Mouse (Mus musculus): ENCODE results near the gene Tnfaip1. TPM values are rescaled to one million over a fixed set of nuclear protein-coding genes. Genes with fewer than 3 reads are reported as not detected.
A peak's percentile ranks its signal among the peaks of the same experiment; 100 is the strongest.
"Not testable (repeated sequence)": the region's sequence is repeated elsewhere in the genome, so short reads cannot be mapped to it uniquely, and the experiment has no call there.

Tnfaip1 gene
- 10 to 100 TPM; 36.1 to 48.2 TPM for total RNA-seq (2021)
- 22.2 and 22.7 TPM in 2 replicates for polyA plus RNA-seq (2012; rRNA removed)
- long read RNA-seq, transcript Tnfaip1-201 (7 exons, 3,720 nt): minor isoform, 12 of 57 reads
- long read RNA-seq, transcript Tnfaip1-202 (7 exons, 3,768 nt): major isoform, 31 of 57 reads
- long read RNA-seq, partial matches to known transcripts: 6 of 57 reads
- long read RNA-seq, other reads (novel, unspliced or antisense): 8 of 57 reads

DNA sequence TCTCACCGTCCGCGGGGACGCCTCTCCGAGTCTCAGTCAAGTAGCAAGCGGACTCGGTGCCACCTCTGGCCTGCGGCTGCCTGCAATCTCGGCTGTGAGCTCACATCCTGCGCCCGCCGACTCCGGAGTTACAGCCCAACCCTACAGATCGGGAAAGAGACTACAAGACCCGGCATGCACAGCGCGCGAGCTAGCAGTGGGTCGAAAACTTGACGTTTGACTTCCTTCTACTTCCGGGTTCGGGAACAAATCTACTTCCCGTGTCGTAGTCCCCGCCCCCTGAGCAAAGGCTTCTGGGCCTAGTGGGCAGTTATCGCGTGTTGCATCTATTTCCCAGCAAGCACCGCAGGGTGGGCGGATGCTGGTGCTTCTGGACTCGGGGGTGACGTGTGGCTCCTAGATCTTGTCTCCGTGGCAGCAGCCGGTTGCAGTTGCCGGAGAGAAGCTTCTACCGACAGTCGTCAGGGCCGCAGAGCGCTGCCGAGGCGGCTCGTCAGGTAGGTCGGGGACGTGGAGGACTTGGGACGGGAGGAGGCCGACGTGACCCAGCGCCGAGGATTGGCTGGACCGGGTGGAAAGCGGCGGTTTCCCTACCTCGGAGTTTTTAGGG lies at the start of gene Tnfaip1, which contains the start of gene Ift20:
Gene Tnfaip1 (minus strand): TSS at position 253 of the 610 bp plus-strand sequence.
Gene Ift20 (plus strand): TSS at position 282 of the 610 bp plus-strand sequence.
- peak; percentile 99 for DNase-seq

DNA sequence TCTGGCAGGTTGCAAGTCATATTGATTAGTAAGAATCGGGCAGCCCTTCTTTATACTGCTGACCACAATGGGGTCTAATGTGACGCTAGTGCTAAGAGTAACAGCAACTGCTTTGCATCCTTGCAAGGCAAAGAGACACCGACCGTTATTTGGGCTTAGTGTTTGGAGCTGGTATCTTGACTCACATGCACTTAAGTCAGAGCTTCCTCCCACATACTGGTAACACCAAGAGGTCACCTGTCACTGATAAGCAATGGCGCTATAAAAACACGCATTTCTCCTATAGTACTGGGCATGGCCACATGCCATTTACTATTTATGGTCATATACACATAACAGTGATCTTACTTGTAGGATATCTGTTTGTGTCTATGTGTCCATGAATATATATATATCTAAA lies 46.7 kb upstream of the Tnfaip1 start:
- no peak for DNase-seq

DNA sequence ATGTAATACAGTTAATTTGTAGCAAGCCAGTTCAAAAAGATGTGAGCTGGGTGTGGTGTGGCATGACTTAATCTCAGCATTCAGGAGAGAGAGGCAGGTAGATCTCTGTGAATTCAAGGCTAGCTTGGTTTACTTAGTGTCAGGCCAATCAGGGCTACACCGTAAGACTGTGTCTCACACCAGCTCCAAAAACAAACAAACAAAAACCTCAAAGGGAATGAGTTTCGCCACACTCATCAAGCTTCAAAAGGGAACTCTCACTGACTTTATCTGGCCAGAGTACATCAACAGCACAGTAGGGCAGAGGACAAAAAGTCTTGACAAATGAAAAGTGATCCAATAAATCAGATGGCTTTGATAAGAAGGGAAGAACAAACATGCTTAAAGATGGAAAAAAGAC lies 38.8 kb upstream of the Tnfaip1 start:
- no peak for DNase-seq

DNA sequence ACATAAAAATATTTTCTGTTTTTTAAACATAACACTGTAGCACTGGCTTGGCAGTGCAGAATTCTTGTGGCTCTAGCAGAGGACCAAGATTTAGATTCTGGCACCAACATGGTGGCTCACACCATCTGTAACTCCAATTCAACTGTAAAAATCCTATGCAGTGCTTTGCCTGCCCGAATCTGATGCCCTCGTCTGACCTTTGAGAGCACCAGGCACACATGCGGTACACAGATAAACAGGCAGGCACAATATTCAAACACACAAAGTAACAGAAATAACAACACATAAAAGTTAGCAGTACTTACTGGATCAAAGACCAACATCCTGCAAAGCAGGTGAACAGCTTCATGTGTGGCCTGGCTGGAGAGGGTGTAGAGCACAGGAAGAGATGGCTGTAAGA lies 38.4 kb upstream of the Tnfaip1 start:
- DNase-seq: no peak

DNA sequence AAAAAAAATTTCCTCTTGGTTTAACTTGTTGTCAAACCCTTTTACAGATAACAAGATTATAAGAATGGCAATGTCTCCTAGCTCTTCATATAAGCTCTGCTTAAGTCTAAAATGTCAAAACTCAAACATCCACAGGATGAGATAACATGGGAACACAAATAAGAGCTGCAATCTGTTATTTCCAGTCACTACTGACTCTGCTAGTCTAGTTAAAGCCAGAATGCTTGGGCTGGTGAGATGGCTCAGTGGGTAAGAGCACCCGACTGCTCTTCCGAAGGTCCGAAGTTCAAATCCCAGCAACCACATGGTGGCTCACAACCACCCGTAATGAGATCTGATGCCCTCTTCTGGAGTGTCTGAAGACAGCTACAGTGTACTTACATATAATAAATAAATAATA lies 37.9 kb upstream of the Tnfaip1 start:
- DNase-seq: not testable (repeated sequence)

DNA sequence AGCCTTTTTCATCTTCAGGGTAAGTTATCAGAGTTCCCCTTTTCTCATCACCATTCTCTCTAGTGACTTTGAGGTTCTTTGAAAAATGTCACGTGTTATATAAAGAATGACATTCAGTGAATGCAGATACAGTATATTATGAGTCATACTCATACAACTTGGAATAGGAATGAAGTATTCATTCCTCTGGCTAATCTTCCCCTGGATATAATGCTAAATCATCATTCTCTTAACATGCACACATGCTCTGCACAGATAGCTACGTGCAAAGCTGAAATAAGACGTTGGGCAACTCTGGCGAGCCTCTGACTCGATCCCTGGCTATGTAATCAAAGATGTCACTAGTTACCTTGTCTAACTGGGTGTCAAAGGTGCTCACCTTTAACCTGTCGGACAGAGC lies 35.7 kb upstream of the Tnfaip1 start:
- no peak for DNase-seq

DNA sequence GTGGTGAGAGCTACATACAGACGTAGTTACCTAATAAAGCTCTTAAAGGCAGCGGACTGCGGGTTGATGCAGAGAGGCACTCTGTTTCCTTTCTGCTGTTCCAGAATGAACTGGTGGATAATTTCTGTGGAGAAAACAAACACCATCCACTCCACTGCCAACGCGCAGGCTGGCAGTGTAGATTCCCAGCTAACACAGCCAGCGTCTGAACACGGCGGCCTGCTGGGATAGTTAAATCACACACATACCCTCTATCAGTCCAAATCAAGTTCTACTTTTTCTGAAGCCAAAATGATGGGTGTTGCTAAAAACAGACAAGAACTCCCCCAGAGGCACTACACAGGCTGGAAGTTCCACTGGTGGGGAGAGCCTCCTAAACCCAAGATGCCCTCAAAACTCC lies 35.3 kb upstream of the Tnfaip1 start:
- DNase-seq: no peak

DNA sequence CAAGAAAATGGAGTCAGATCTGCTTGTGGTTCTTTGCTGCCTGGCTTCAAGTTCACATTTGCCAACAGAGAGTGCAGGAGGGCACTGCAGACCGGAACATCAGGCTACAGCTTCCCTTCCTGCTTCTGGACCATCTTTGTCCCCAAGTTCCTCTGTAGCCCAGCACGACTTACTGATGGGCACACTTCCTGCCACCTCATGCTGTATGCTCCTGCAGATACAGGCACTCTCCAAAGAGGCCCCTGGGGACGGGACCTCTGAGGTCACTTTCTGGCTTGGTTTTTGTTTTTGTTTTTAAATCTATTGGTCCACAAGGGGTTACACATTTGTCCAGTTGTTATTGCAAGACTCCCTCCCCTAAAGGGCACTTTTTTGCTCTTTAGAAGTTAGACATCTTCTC lies 33.7 kb upstream of the Tnfaip1 start:
- DNase-seq: no peak

DNA sequence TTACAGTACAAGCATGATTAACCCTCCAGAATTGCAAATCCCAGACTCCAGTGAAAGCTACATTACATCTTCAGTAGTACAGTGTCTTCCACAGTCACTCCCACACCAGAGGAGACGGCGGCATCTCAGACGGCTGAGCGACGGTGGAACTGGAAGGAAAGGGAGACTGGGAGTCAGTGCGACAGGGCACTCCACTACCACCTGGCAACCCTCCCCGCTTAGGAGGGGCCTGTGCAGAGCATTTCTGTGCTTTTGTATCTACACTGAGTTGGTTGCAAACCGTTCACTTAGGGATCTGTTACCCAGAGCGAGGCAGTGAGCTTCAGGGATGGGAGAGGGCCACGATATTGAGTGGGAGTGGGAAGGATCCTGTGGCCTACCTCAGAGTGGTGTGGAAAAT lies 32.7 kb upstream of the Tnfaip1 start:
- DNase-seq: no peak

DNA sequence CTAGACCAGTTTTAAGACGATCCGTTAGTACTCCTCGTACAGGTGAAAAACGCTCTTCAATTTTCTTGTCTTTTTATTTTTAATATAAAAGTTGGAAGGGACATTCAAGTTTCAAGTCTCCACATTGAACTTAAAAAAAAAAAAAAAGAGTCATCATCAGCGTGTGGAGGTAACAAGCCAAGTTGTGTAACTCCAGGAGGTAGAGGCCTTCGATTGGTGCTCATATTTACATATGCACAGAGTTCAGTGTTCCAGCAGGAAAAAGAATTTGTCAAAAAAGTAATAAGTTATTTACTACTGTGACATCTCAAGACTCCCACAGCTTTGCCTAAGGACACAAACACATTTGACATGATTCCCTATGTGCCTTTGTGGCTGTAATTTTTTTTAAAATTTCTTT lies 31.5 kb upstream of the Tnfaip1 start:
- DNase-seq: no peak

DNA sequence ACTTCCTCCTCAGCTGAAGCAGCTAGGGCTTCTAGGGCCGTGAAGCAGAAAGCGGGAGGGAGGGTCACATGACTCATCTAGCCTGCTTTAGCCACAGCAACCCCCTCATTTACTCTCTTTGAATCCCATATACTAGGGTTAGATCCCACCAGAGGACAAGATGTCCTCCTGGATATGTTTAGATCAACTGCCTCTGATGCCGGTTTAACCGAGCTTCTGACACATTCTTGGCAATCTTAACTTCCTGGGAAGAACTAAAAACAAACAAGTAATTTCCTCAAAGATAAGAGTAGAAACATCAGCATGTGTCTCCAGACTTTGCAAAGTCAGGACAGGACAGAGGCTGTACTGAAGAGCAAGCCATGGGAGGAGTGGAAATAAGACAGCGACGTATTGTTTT lies 30.6 kb upstream of the Tnfaip1 start:
- DNase-seq: peak; percentile 47

DNA sequence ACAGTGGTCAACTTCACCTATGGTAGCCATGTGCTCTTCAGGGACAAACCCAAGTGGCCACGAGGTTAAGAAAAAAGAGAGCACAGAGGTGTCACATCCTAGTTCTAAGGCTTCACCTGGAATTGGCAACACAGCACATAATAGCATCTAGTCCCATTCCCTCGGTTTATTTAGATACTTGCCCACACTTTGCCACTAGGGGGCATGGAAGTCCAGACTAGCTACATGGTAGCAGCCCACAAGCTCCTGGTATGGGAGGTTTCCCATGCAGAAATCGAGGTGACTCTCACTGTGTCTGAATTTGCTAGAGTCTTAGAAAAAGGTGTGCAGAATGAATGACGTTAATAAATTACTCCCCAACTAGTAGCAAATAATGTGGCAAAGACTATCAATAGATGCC lies 24.3 kb upstream of the Tnfaip1 start:
- DNase-seq: peak; percentile 75

DNA sequence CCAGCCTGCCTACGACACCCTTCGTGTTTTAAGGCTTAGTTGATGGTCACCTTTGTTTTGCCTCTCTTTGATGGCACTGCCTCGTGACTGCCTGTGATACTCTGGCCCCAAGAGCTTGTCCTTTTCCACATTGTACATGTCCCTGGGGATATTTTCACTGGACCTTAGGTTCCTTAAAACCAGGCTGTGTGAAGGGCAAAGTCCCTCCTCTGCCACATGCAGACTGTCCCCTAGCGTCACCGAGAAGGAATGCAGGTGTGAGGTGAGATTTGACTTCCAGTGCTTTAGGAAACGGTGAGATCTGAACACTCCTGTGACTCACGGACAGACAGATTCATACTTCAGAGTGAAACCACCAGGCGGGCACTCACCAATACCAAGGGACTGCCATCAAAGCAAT lies 21.1 kb upstream of the Tnfaip1 start:
- DNase-seq: no peak

DNA sequence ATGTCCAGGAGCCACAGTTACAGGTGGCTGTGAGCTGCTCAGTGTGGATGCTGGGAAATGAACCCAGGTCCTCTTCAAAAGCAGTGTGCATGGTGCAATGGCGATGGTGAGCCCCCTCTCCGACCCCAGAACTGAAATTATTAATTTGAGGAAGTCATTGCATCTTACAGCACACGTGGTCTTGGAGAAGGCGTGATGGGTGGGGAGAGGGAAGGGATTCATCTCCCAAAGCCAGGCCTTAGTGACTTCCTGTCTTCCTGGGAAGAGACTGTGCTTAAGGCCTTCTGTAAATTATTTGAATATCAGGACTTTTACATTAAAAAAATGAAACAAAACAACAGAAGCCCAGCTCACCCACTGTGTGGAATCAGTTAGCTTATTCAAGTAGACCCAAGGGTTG lies 19.9 kb upstream of the Tnfaip1 start:
- DNase-seq: no peak

DNA sequence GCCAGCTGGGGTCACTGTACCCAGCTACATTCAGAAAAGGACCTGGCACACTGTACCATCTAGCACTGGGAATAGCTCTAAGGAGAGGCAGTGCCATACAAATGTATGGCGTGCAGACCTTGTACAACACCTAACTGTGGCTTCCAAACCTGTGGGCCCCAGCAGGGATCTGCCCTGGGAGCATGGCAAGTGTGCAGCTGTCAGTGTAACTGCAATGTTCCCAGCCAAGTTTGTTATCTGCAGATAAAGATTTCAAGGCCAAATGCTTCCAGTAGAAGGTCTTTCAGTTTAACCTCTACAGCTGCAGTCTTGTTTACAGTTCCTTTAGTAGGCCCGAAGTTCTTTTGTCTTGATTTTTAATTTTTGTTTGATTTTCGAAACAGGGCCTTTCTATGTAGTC lies 19.5 kb upstream of the Tnfaip1 start:
- peak; percentile 61 for DNase-seq

DNA sequence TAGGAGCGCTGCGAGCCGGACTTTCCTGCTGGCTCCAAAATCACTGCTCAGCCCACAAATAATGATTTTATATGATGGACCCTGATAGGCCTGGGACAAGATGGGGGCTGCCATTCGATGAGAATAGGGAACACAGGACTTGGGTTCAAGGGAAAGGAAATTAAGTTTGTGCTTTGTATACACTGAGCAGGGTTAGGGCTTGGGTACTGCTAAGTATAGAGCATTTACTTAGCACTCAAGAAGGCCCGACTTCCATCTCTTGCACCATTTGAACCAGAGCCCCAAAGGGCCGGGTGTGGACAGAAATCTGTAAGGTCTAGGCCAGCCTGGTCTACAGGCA lies 14.9 kb upstream of the Tnfaip1 start:
- no peak for DNase-seq

DNA sequence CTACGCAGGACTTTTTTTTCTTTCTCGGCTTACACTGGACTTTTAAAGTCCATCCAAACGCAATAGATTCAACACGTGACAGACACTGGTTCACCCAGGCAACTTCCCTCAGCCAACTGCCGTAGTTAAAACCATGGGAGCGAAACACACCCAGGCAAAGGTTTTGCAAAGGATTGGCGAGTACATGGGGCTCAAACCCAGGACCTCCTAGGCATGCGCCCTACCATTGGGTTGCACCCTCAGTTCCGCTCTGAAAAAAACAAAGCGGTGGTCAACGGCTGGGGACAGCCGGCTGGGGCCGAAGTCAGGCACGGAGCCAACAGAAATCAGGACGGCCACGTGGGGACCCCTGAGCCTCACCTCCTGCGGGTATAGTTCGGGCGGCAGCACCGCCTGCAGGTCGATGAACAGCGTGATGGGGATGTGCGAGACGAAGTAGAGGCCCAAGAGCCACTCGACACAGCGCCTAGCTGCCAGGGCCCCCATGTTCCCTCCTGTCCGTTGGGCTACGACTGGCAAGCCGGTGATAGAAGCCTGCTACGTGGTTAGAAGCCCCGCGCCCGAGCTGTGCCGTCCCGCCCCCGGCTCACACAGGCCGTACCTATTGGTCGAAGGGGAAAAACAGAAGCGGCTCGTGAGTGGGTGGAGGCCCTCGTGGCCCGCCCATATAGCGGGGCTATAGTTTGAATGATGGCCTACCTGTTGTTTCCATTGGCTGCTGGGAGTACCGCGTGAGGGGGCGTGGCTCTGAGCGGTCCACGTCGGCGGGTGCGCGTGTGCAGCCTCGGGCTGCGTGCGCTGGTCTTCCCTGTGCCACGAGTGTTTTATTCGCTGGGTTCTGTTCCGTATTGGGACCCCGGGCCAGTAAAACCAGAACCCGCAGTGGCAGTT lies 14.3 kb upstream of the Tnfaip1 start, which contains the start of gene Tmem97:
Gene Tmem97 (minus strand): TSS at position 610 of the 891 bp plus-strand sequence.
- peak; percentile 97 for DNase-seq

DNA sequence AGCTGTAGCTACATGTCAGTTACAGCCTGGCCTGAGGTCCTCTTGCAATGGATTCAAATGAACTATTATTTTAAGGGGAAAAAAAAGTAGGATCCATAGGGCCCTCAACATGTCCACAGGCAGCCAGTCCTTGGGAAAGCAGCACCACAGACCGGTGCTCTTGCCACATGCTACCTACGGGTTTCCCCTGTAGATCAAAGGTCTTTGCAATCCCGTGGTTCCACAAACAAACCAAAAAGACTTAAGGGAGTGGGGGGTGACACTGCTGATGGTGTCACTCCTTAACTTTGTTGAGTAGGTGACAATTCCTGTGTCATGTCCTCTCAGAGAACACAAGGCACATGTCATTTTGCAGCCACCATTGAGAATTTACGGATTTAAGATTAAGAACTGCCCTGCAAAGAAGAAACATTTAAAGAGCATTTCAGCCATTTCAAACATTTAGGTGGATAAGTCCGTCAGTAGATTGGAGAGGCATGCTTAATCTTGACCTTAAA lies 13.4 kb upstream of the Tnfaip1 start:
- no peak for DNase-seq

DNA sequence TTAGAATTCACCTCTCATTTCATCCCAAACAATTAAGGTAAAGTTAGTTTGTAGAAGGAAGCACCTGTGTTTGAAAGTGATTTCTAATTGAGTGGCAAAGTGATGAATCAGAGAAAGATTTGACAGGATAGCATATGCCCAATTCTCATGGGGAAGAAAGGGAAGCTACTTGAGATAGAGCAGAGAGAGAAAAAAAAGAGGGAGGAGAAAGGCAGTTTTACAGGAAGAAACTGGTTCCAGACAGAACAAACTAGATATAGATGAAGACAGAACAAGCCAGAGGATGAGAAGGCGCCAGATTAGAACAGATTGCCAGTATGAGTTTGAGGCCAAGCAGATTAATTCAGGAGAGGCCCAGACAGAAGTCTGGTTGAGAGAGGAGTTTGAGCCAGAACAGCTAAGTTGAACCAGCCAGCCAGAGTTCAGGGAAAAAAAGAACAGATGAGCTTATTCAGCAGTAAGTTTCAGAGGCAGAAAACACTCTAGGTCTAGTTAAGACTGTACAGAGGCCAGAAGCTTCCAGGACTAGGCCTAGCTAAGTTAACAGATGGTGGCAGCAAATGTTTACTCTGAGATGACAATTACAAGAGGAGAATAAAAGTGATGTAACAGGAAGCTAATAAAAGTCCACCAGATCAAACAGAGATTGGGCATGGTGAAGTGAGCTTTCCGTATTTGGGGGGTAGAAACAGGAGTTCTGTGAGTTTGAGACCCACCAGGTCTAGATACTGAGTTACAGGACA lies 11.8 kb upstream of the Tnfaip1 start:
- no peak for DNase-seq

DNA sequence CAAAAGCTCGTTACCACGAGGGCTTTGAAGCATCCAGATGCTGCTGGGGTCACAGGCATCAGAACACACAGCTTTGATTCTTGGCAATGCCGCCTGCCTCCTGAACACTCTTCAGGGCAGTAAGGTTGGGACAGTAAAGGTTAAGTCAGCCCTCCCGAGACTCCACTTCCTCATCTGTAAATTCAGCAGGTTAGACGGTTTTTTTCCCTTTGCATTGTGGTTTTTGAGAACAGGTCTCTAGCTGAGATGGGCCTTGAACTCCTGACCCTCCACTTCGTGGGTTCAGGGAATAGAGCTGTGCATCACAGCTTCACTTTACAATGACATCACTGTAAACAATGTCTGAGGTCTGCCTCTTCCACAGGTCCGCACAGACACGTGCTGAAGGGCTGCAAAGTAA lies 9.0 kb upstream of the Tnfaip1 start:
- no peak for DNase-seq

DNA sequence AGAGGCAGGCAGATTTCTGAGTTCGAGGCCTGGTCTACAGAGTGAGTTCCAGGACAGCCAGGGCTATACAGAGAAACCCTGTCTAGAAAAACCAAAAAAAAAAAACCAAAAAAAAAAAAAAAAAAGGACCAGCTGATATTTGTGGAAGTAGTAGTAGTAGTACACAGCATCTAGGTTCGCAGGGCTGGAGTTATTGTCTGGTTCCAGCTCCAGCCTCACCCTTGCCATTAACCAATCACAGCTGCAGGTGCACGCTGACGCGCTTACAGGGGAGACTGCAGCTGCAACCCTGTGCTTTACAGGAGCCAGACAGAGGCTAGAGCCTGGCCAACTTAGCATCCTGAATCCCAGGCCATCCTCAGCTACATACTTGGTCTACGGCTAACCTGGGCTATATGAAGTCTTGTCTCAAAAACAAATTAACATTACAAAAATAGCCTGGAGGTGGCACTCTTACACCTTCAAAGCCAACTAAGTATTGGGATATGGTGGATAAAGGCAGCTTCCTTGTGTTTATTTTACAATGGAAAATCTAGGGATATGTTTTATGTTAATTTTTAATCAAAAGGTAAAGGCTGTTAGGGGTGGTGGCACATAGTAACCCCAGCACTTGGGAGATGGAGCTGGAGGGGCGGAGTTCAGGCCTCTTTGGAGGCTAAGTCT lies 8.4 kb upstream of the Tnfaip1 start:
- no peak for DNase-seq

DNA sequence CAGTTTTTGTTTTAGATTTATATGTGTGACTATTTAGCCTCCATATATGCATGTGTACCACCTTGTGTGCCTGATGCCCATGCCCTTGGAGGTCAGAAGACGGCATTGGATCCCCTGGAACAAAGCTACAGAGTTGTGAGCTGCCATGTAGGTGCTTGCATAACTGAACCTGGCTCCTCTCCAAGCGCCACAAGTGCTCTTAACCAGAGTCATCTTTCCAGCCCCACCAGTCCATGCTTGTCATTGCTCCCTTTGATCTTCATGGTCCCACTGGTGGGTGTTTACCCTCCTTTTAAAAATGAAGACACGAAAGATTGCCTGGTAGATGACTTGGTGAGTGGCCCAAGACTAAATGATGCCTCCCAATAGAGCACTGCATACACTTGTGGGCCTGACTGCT lies 4.2 kb upstream of the Tnfaip1 start:
- DNase-seq: no peak

Measured in adrenal gland, adult 2 months (tissue).